Mouse (Mus musculus) kidney, postnatal 0 days (tissue): ENCODE results near the gene Tiam1. TPM values are rescaled to one million over a fixed set of nuclear protein-coding genes. Genes with fewer than 3 reads are reported as not detected.
A peak's percentile ranks its signal among the peaks of the same experiment; 100 is the strongest.

Experiments used
- ATAC-seq: fragments of 200-750 bp; cut with Nextera tagmentation; replicated peaks from 2 replicates; pipeline ENCODE4 v1.8.0; 2017; ENCODE audit warnings: low read depth, moderate number of reproducible peaks, moderate TSS enrichment, moderate library complexity; ENCODE audit not compliant: low FRiP score
- DNase-seq: peaks from one replicate; pipeline ENCODE4 v3.0.0-alpha.2; 2016; ENCODE audit warnings: low spot score
- H3K27ac ChIP-seq: fragments of 300-500 bp; sonication (generic); 2 replicates; pipeline ENCODE4 v1.5.1; 2014; ENCODE audit warnings: mild to moderate bottlenecking
- H3K27me3 ChIP-seq: fragments of 300-500 bp; sonication (generic); 2 replicates; pipeline ENCODE4 v1.6.1; 2014; ENCODE audit warnings: low read length, mixed read lengths; ENCODE audit not compliant: insufficient read depth
- H3K36me3 ChIP-seq: fragments of 300-500 bp; sonication (generic); 2 replicates; pipeline ENCODE4 v1.6.1; 2014; ENCODE audit warnings: low read length, mixed read lengths; ENCODE audit not compliant: insufficient read depth
- H3K4me1 ChIP-seq: fragments of 300-500 bp; sonication (generic); replicated peaks from 2 replicates; pipeline ENCODE4 v1.6.1; 2014; ENCODE audit warnings: antibody characterized with exemption, low read length, mixed read lengths; ENCODE audit not compliant: insufficient read depth
- H3K4me2 ChIP-seq: fragments of 300-500 bp; sonication (generic); 2 replicates; pipeline ENCODE4 v1.6.1; 2014; ENCODE audit warnings: mild to moderate bottlenecking, low read length, moderate library complexity, mixed read lengths
- H3K4me3 ChIP-seq: fragments of 300-500 bp; sonication (generic); replicated peaks from 2 replicates; pipeline ENCODE4 v1.5.1; 2014; ENCODE audit warnings: low read depth, low read length
- H3K9ac ChIP-seq: fragments of 300-500 bp; sonication (generic); 2 replicates; pipeline ENCODE4 v1.6.1; 2014; ENCODE audit warnings: low read depth, low read length
- H3K9me3 ChIP-seq: fragments of 300-500 bp; sonication (generic); replicated peaks from 2 replicates; pipeline ENCODE4 v1.6.1; 2016; ENCODE audit warnings: low read length, inconsistent platforms, mixed read lengths
- CTCF ChIP-seq: IDR thresholded peaks from 2 replicates; pipeline ENCODE4 v1.5.1; 2016; ENCODE audit warnings: antibody characterized with exemption, low read depth, mild to moderate bottlenecking, moderate library complexity
- WGBS: fragments of 180-500 bp; shearing (Covaris S2); extraction: QIAGEN DNeasy Blood & Tissue Kit; methylation state at CpG from one replicate; pipeline ENCODE4 v1.1.7; 2014; 5-methylcytosine and 5-hydroxymethylcytosine counted together
- polyA plus RNA-seq: library from polyadenylated mRNA; unstranded; fragments of >200 nt; fragmentation: Nextera tagmentation; extraction: Ambion mirVana; gene quantifications from 2 replicates; pipeline ENCODE4 v1.2.1, GENCODE M21; 2015

Gene Tiam1
- 10.8 and 11.5 TPM in 2 replicates for polyA plus RNA-seq

GRCm38 (mm10) chr16:90143760-90144516 is at the start of gene Tiam1:
TSS of gene Tiam1 (minus strand) at chr16:90143769.
- Histone ChIP-seq H3K4me2 (peak within 1 kb of the TSS; percentile 99), H3K4me3 (peak within 1 kb of the TSS; percentile 55), H3K27ac (peak within 1 kb of the TSS; percentile 70), H3K9ac (peak within 1 kb of the TSS; percentile 61), H3K4me1 (peaks cover 17% of the 10 kb centered on the region; the same call in 1 of the 2 replicates), H3K36me3 (no peaks in the 10 kb centered on the region), H3K27me3 (no peaks in the 10 kb centered on the region), H3K9me3 (no peaks in the 10 kb centered on the region)
- peak; percentile 50; the same call in 1 of the 2 replicates for TF ChIP-seq CTCF
- ATAC-seq (peak; percentile 98), DNase-seq (peak; percentile 97)
- under 1% methylated on average over 64 of the region's 64 CpGs for WGBS

GRCm38 (mm10) chr16:90191289-90191688 is 47.7 kb upstream of the Tiam1 start:
- no peaks in the 10 kb centered on the region for H3K9me3 ChIP-seq
- no peak for TF ChIP-seq CTCF
- no peaks in the 10 kb centered on the region for H3K36me3 ChIP-seq
- H3K4me2 ChIP-seq: no peak overlapping the region
- H3K9ac ChIP-seq: no peak overlapping the region
- H3K4me3 ChIP-seq: no peak overlapping the region
- ATAC-seq (no peak), DNase-seq (no peak)
- 0 out of 2 replicates have a peak, but pooled peaks cover 3% of the 10 kb centered on the region for H3K4me1 ChIP-seq
- 73% methylated on average over 6 of the region's 6 CpGs for WGBS
- no peaks in the 10 kb centered on the region for H3K27me3 ChIP-seq
- H3K27ac ChIP-seq: no peak overlapping the region

- Histone ChIP-seq H3K9ac (no peak overlapping the region), H3K4me2 (no peak overlapping the region), H3K27ac (no peak overlapping the region), H3K4me1 (0 out of 2 replicates have a peak, but pooled peaks cover 3% of the 10 kb centered on the region), H3K27me3 (no peaks in the 10 kb centered on the region), H3K36me3 (no peaks in the 10 kb centered on the region), H3K9me3 (no peaks in the 10 kb centered on the region), H3K4me3 (no peak overlapping the region)
- 14% methylated on average over 13 of the region's 13 CpGs for WGBS
- DNase-seq: peak; percentile 74
- peak; percentile 69 for TF ChIP-seq CTCF
- ATAC-seq: peak; percentile 67
These were observed 43.9 kb upstream of the Tiam1 start for GRCm38 (mm10) chr16:90187453-90187852.

- peak; percentile 97 for TF ChIP-seq CTCF
- 48% methylated on average over 8 of the region's 8 CpGs for WGBS
- Histone ChIP-seq H3K4me3 (no peak overlapping the region), H3K9ac (no peak overlapping the region), H3K4me2 (no peak overlapping the region), H3K9me3 (no peaks in the 10 kb centered on the region), H3K27me3 (no peaks in the 10 kb centered on the region), H3K36me3 (no peaks in the 10 kb centered on the region), H3K4me1 (0 out of 2 replicates have a peak, but pooled peaks cover 3% of the 10 kb centered on the region), H3K27ac (no peak overlapping the region)
- DNase-seq: peak; percentile 93
- ATAC-seq: no peak
These were observed 42.5 kb upstream of the Tiam1 start for GRCm38 (mm10) chr16:90185928-90186588.

- Histone ChIP-seq H3K36me3 (no peaks in the 10 kb centered on the region), H3K27ac (no peak overlapping the region), H3K9me3 (no peaks in the 10 kb centered on the region), H3K4me2 (no peak overlapping the region), H3K9ac (no peak overlapping the region), H3K4me3 (no peak overlapping the region), H3K27me3 (no peaks in the 10 kb centered on the region), H3K4me1 (0 out of 2 replicates have a peak, but pooled peaks cover 3% of the 10 kb centered on the region)
- DNase-seq (no peak), ATAC-seq (no peak)
- 56% methylated on average over 6 of the region's 6 CpGs for WGBS
- TF ChIP-seq CTCF: no peak
These were observed 40.6 kb upstream of the Tiam1 start for GRCm38 (mm10) chr16:90184135-90184534.

- Histone ChIP-seq H3K4me2 (no peak overlapping the region), H3K27me3 (no peaks in the 10 kb centered on the region), H3K4me1 (no peaks in the 10 kb centered on the region), H3K36me3 (no peaks in the 10 kb centered on the region), H3K4me3 (no peak overlapping the region), H3K9me3 (no peaks in the 10 kb centered on the region), H3K9ac (no peak overlapping the region), H3K27ac (no peak overlapping the region)
- 70% methylated on average over 8 of the region's 8 CpGs for WGBS
- TF ChIP-seq CTCF: no peak
- no peak for DNase-seq
- no peak for ATAC-seq
These were observed 38.1 kb upstream of the Tiam1 start for GRCm38 (mm10) chr16:90181673-90182072.
